Mouse (Mus musculus): Measurements from ENCODE around the gene Ccdc78. TPM values are rescaled to one million over a fixed set of nuclear protein-coding genes. Genes with fewer than 3 reads are reported as not detected.

Gene Ccdc78
- polyA plus RNA-seq, 1 experiment from 2014 or later, result 0.09 TPM

DNA sequence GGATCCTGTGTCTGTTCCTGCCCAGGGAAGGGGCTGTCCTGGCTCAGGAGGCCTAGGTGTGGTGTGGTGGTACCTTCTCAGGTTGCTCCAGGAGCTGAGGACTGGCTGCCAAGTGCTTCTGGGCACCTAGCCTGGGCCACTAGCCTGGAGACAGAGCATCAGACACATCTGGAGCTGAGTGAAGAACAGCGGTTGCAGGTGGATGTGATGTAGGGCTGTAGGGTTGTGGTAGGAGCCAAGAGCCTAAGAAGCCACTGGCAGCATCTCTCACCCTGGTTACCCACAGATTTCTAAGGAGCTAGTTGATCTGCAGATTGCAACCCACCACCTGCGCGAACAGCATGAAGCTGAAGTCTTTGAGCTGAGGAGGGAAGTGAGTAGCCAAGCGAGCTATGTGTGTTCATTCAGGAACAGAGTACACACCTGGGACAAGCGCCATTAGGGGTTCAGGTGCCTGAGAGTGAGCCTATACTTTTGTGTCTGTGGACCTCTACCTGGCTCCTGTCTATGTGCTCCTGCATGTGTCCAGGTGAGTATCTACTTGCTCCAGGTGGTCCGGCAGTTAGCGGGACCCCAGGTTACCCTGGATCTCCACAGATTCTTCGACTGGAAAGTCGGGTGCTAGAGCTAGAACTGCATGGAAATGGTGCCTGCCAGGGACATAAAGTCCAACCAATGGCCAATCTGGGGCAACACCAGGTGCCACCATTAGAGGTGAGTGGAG lies 563 bp downstream of the Ccdc78 start:
- Histone ChIP-seq H3K27ac (ENCODE audit: low read depth, low read length) (no peak overlapping the region), H3K36me3 (ENCODE audit: control insufficient read depth, insufficient read depth) (peaks cover 32% of the 10 kb centered on the region; the same call in 1 of the 2 replicates), H3K4me3 (ENCODE audit: low read depth, low read length) (no peak overlapping the region), H3K9ac (ENCODE audit: low read depth, low read length) (no peak overlapping the region), H3K4me2 (replicated peaks; ENCODE audit: low read depth) (no peak overlapping the region), H3K27me3 (replicated peaks; ENCODE audit: control insufficient read depth, insufficient read depth, low read length) (no peaks in the 10 kb centered on the region), H3K9me3 (ENCODE audit: control insufficient read depth) (no peaks in the 10 kb centered on the region), H3K4me1 (replicated peaks; ENCODE audit: control insufficient read depth, insufficient read depth, low read length) (peaks cover 10% of the 10 kb centered on the region; the same call in 1 of the 2 replicates)
- 89% methylated on average over 9 of the region's 9 CpGs for WGBS
- no peak for ATAC-seq
- TF ChIP-seq CTCF (IDR thresholded peaks at IDR 0.05; ENCODE audit: low read depth), result no peak

- ATAC-seq, result no peak
- H3K4me2 ChIP-seq (replicated peaks; ENCODE audit: low read depth), result peak overlapping the region; percentile 85
- no peaks in the 10 kb centered on the region for H3K27me3 ChIP-seq (replicated peaks; ENCODE audit: control insufficient read depth, insufficient read depth, low read length)
- WGBS, result 20% methylated on average over 19 of the region's 19 CpGs
- TF ChIP-seq CTCF (IDR thresholded peaks at IDR 0.05; ENCODE audit: low read depth), result 0 out of 2 replicates have a peak, but pooled peaks have one; percentile 30
- H3K9ac ChIP-seq (ENCODE audit: low read depth, low read length), result peak overlapping the region; percentile 76
- H3K4me3 ChIP-seq (ENCODE audit: low read depth, low read length), result peak overlapping the region; percentile 83
- H3K36me3 ChIP-seq (ENCODE audit: control insufficient read depth, insufficient read depth), result peaks cover 19% of the 10 kb centered on the region; the same call in 1 of the 2 replicates
- peaks cover 19% of the 10 kb centered on the region; the same call in 1 of the 2 replicates for H3K4me1 ChIP-seq (replicated peaks; ENCODE audit: control insufficient read depth, insufficient read depth, low read length)
- peak overlapping the region; percentile 99 for H3K27ac ChIP-seq (ENCODE audit: low read depth, low read length)
- no peaks in the 10 kb centered on the region for H3K9me3 ChIP-seq (ENCODE audit: control insufficient read depth)
Measured at GRCm38 (mm10) chr17:25791320-25791842, 5.0 kb downstream of the Ccdc78 start.

- under 1% methylated on average over 45 of the region's 45 CpGs for WGBS
- Histone ChIP-seq H3K4me2 (replicated peaks; ENCODE audit: low read depth) (peak overlapping the region; percentile 85), H3K27ac (ENCODE audit: low read depth, low read length) (peak overlapping the region; percentile 99), H3K36me3 (ENCODE audit: control insufficient read depth, insufficient read depth) (peaks cover 19% of the 10 kb centered on the region; the same call in 1 of the 2 replicates), H3K9ac (ENCODE audit: low read depth, low read length) (peak overlapping the region; percentile 76), H3K4me3 (ENCODE audit: low read depth, low read length) (peak overlapping the region; percentile 83), H3K9me3 (ENCODE audit: control insufficient read depth) (no peaks in the 10 kb centered on the region), H3K4me1 (replicated peaks; ENCODE audit: control insufficient read depth, insufficient read depth, low read length) (peaks cover 19% of the 10 kb centered on the region; the same call in 1 of the 2 replicates), H3K27me3 (replicated peaks; ENCODE audit: control insufficient read depth, insufficient read depth, low read length) (no peaks in the 10 kb centered on the region)
- TF ChIP-seq CTCF (IDR thresholded peaks at IDR 0.05; ENCODE audit: low read depth), result no peak
- peak; percentile 92 for ATAC-seq
Measured at GRCm38 (mm10) chr17:25791843-25792527, 5.6 kb downstream of the Ccdc78 start.

DNA sequence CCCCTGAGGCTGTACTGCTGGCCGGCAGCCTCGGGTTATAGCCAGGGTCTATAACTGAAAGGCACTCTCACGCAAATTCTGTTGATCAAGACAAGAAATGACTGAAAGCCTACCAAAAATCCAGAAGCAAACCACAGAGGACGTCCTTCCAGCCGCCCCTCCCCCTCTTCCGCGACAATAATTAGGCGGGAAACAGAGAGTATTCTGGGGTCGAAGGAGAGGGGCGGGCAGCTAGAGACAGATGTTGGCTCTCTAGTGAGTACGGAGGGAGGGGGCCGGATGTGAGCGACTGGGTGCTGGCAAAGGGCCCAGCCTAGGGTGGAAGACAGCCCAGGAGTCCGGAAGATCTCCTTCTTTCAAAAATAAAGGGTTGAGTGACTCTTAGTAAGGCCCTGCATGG lies 6.2 kb downstream of the Ccdc78 start, which contains the start of gene Fam173a:
TSS of gene Fam173a (minus strand) at position 287 of the 400 bp plus-strand sequence.
- peak within 1 kb of the TSS; percentile 85 for H3K4me2 ChIP-seq (replicated peaks; ENCODE audit: low read depth)
- H3K4me1 ChIP-seq (replicated peaks; ENCODE audit: control insufficient read depth, insufficient read depth, low read length), result peaks cover 22% of the 10 kb centered on the region; the same call in 1 of the 2 replicates
- no peaks in the 10 kb centered on the region for H3K9me3 ChIP-seq (ENCODE audit: control insufficient read depth)
- peak within 1 kb of the TSS; percentile 99 for H3K27ac ChIP-seq (ENCODE audit: low read depth, low read length)
- no peaks in the 10 kb centered on the region for H3K27me3 ChIP-seq (replicated peaks; ENCODE audit: control insufficient read depth, insufficient read depth, low read length)
- TF ChIP-seq CTCF (IDR thresholded peaks at IDR 0.05; ENCODE audit: low read depth), result no peak
- WGBS, result 0% methylated on average over 14 of the region's 14 CpGs
- peak within 1 kb of the TSS; percentile 76 for H3K9ac ChIP-seq (ENCODE audit: low read depth, low read length)
- peaks cover 16% of the 10 kb centered on the region; the same call in 1 of the 2 replicates for H3K36me3 ChIP-seq (ENCODE audit: control insufficient read depth, insufficient read depth)
- H3K4me3 ChIP-seq (ENCODE audit: low read depth, low read length), result peak within 1 kb of the TSS; percentile 83
- ATAC-seq, result peak; percentile 25; the same call in 1 of the 2 replicates

- WGBS, result 74% methylated on average over 13 of the region's 13 CpGs
- no peak for TF ChIP-seq CTCF (IDR thresholded peaks at IDR 0.05; ENCODE audit: low read depth)
- H3K27me3 ChIP-seq (replicated peaks; ENCODE audit: control insufficient read depth, insufficient read depth, low read length), result no peaks in the 10 kb centered on the region
- H3K36me3 ChIP-seq (ENCODE audit: control insufficient read depth, insufficient read depth), result peaks cover 7% of the 10 kb centered on the region; the same call in 1 of the 2 replicates
- no peaks in the 10 kb centered on the region for H3K9me3 ChIP-seq (ENCODE audit: control insufficient read depth)
- H3K4me1 ChIP-seq (replicated peaks; ENCODE audit: control insufficient read depth, insufficient read depth, low read length), result peaks cover 22% of the 10 kb centered on the region; the same call in 1 of the 2 replicates
- H3K4me2 ChIP-seq (replicated peaks; ENCODE audit: low read depth), result no peak overlapping the region
- no peak overlapping the region for H3K9ac ChIP-seq (ENCODE audit: low read depth, low read length)
- H3K4me3 ChIP-seq (ENCODE audit: low read depth, low read length), result no peak overlapping the region
- no peak overlapping the region for H3K27ac ChIP-seq (ENCODE audit: low read depth, low read length)
- no peak for ATAC-seq
Measured at GRCm38 (mm10) chr17:25794197-25794596, 7.8 kb downstream of the Ccdc78 start.

DNA sequence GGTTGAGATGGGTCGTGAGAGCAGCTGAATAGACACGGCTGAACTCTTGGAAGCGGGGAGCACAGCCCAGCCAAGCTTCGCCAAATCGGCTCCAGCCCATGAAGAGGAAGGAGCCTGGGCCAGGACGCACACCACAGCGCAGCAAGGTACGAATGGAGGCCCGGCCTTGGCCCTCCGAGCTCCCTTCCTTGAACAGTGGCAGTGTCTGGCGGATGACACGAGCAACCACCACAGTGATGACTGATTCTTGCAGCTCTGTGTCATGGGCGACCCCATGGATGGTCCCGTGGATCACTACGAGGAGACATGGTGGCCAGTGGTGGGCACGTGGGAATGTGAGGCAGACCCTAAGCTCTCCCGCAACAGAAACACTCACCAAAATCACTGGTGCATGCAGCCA lies 8.6 kb downstream of the Ccdc78 start:
- Histone ChIP-seq H3K4me1 (replicated peaks; ENCODE audit: control insufficient read depth, insufficient read depth, low read length) (peaks cover 22% of the 10 kb centered on the region; the same call in 1 of the 2 replicates), H3K9ac (ENCODE audit: low read depth, low read length) (no peak overlapping the region), H3K36me3 (ENCODE audit: control insufficient read depth, insufficient read depth) (0 out of 2 replicates have a peak, but pooled peaks cover under 1% of the 10 kb centered on the region), H3K4me2 (replicated peaks; ENCODE audit: low read depth) (no peak overlapping the region), H3K27ac (ENCODE audit: low read depth, low read length) (no peak overlapping the region; the same call in 1 of the 2 replicates), H3K9me3 (ENCODE audit: control insufficient read depth) (no peaks in the 10 kb centered on the region), H3K27me3 (replicated peaks; ENCODE audit: control insufficient read depth, insufficient read depth, low read length) (no peaks in the 10 kb centered on the region), H3K4me3 (ENCODE audit: low read depth, low read length) (no peak overlapping the region)
- TF ChIP-seq CTCF (IDR thresholded peaks at IDR 0.05; ENCODE audit: low read depth), result no peak
- ATAC-seq, result no peak
- WGBS, result 91% methylated on average over 17 of the region's 17 CpGs

Measured in intestine, postnatal 0 days (tissue).